Mouse (Mus musculus) megakaryocyte, embryonic 14.5 days (primary cell): ENCODE data around the gene Harbi1.

ENCODE experiments used
- FLI1 ChIP-seq: IDR thresholded peaks from 2 replicates; pipeline ENCODE4 v1.6.1; 2012; ENCODE audit warnings: low read length, inconsistent platforms, mixed read lengths
- GATA1 ChIP-seq: IDR thresholded peaks from 3 replicates; pipeline ENCODE4 v1.6.1; 2012; ENCODE audit warnings: mixed read lengths, low read length, inconsistent platforms, borderline replicate concordance

GRCm38 (mm10) chr2:91682850-91683249 lies 27.8 kb upstream of the Harbi1 start:
- TF ChIP-seq GATA1, result no peak
- TF ChIP-seq FLI1, result no peak
